Mouse (Mus musculus) neural tube, embryonic 13.5 days (tissue): Measurements from ENCODE around the gene Krtap6-2. TPM values are rescaled to one million over a fixed set of nuclear protein-coding genes. Genes with fewer than 3 reads are reported as not detected.

Experiments used
- ATAC-seq: fragments of 200-750 bp; cut with Nextera tagmentation; 2 replicates; pipeline ENCODE4 v1.8.0; 2017; ENCODE audit warnings: low read depth, mild to moderate bottlenecking, moderate TSS enrichment, moderate library complexity
- H3K27ac ChIP-seq: fragments of 300-500 bp; sonication (generic); replicated peaks from 2 replicates; pipeline ENCODE4 v1.5.1; 2015; ENCODE audit warnings: moderate library complexity, mild to moderate bottlenecking, inconsistent platforms
- H3K27me3 ChIP-seq: fragments of 300-500 bp; sonication (generic); 2 replicates; pipeline ENCODE4 v1.6.1; 2015; ENCODE audit warnings: mild to moderate bottlenecking, inconsistent platforms
- H3K36me3 ChIP-seq: fragments of 300-500 bp; sonication (generic); 2 replicates; pipeline ENCODE4 v1.6.1; 2015; ENCODE audit warnings: mild to moderate bottlenecking, inconsistent platforms
- H3K4me1 ChIP-seq: fragments of 300-500 bp; sonication (generic); replicated peaks from 2 replicates; pipeline ENCODE4 v1.6.1; 2015; ENCODE audit warnings: inconsistent platforms
- H3K4me2 ChIP-seq: fragments of 300-500 bp; sonication (generic); 2 replicates; pipeline ENCODE4 v1.6.1; 2015; ENCODE audit warnings: inconsistent platforms, mild to moderate bottlenecking, moderate library complexity
- H3K4me3 ChIP-seq: fragments of 300-500 bp; sonication (generic); 2 replicates; pipeline ENCODE4 v1.5.1; 2015; ENCODE audit warnings: mild to moderate bottlenecking, inconsistent platforms
- H3K9ac ChIP-seq: fragments of 300-500 bp; sonication (generic); 2 replicates; pipeline ENCODE4 v1.6.1; 2015; ENCODE audit warnings: moderate library complexity, mild to moderate bottlenecking, inconsistent platforms
- H3K9me3 ChIP-seq: fragments of 300-500 bp; sonication (generic); 2 replicates; pipeline ENCODE4 v1.6.1; 2016; ENCODE audit warnings: inconsistent platforms
- WGBS: fragments of 180-500 bp; shearing (Covaris S2); methylation state at CpG from one replicate; pipeline ENCODE4 v1.1.7; 2015; 5-methylcytosine and 5-hydroxymethylcytosine counted together
- polyA plus RNA-seq: library from polyadenylated mRNA; unstranded; fragments of >200 nt; fragmentation: Nextera tagmentation; extraction: Ambion mirVana; gene quantifications from 2 replicates; pipeline ENCODE4 v1.2.1, GENCODE M21; 2015

Krtap6-2 gene
- polyA plus RNA-seq: not detected in 2 replicates

DNA sequence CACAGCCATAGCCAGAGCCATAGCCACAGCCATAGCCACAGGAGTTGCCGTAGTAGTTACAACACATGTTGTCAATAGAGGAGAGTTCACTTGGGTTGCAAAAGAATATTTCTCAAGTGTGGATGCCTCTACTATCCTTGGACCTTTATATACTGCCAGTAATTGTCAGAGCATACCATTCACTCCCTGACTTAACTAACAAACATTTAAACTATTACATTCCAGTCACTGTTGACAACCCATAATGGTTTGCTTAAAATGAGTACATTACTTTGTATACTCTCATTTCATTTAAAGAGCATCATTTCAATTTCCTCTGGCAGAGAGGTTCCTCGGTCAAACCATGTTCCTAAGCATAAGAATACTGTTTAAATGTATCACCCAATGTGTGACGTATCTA is at the start of gene Krtap6-2:
Gene Krtap6-2 (minus strand): TSS at position 101 of the 400 bp plus-strand sequence.
- ATAC-seq: no peak
- Histone ChIP-seq H3K4me3 (no peak within 1 kb of the TSS), H3K27me3 (no peaks in the 10 kb centered on the region), H3K4me1 (no peaks in the 10 kb centered on the region), H3K9me3 (no peaks in the 10 kb centered on the region), H3K4me2 (no peak within 1 kb of the TSS), H3K9ac (no peak within 1 kb of the TSS), H3K27ac (no peak within 1 kb of the TSS), H3K36me3 (no peaks in the 10 kb centered on the region)
- 96% methylated on average over 3 of the region's 3 CpGs for WGBS

DNA sequence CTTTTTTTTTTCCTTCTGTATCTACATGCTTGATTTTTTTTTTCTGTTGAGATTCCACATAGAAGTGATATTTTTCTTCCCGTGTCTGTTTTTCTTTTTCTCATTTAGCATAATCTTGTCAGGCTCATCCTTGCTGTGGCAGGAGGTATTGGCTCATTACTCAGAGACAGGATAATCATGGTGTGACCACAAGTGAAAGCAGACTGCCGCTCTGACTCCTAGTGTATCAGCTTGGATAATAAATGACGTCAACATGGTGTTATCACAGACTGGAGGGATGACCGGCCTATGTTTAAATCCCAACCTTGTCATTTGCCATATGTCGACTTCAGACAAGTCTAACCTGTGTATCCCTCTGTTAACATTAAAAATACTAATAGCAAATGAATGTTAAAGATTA is 41.3 kb upstream of the Krtap6-2 start:
- no peak for ATAC-seq
- no peak overlapping the region for H3K9ac ChIP-seq
- no peaks in the 10 kb centered on the region for H3K36me3 ChIP-seq
- no peak overlapping the region for H3K4me2 ChIP-seq
- no peaks in the 10 kb centered on the region for H3K27me3 ChIP-seq
- H3K4me3 ChIP-seq: no peak overlapping the region
- H3K4me1 ChIP-seq: no peaks in the 10 kb centered on the region
- WGBS: 78% methylated on average over 5 of the region's 5 CpGs
- H3K27ac ChIP-seq: no peak overlapping the region
- H3K9me3 ChIP-seq: no peaks in the 10 kb centered on the region

GRCm38 (mm10) chr16:89429586-89429985 is 9.7 kb upstream of the Krtap6-2 start:
- no peak overlapping the region for H3K27ac ChIP-seq
- no peak for ATAC-seq

GRCm38 (mm10) chr16:89425310-89425709 is 5.4 kb upstream of the Krtap6-2 start:
- Histone ChIP-seq H3K36me3 (no peaks in the 10 kb centered on the region), H3K4me1 (no peaks in the 10 kb centered on the region), H3K9ac (no peak overlapping the region), H3K27ac (no peak overlapping the region), H3K9me3 (no peaks in the 10 kb centered on the region), H3K27me3 (no peaks in the 10 kb centered on the region), H3K4me2 (no peak overlapping the region), H3K4me3 (no peak overlapping the region)
- no peak for ATAC-seq
- WGBS: 92% methylated on average over 5 of the region's 5 CpGs

More at GRCm38 (mm10) chr16:89429586-89429985, 9.7 kb upstream of the Krtap6-2 start:
- H3K9me3 ChIP-seq: no peaks in the 10 kb centered on the region
- no peak overlapping the region for H3K4me2 ChIP-seq
- WGBS: 80% methylated on average over 2 of the region's 2 CpGs
- no peak overlapping the region for H3K4me3 ChIP-seq
- no peaks in the 10 kb centered on the region for H3K4me1 ChIP-seq
- H3K27me3 ChIP-seq: no peaks in the 10 kb centered on the region
- H3K9ac ChIP-seq: no peak overlapping the region
- no peaks in the 10 kb centered on the region for H3K36me3 ChIP-seq

DNA sequence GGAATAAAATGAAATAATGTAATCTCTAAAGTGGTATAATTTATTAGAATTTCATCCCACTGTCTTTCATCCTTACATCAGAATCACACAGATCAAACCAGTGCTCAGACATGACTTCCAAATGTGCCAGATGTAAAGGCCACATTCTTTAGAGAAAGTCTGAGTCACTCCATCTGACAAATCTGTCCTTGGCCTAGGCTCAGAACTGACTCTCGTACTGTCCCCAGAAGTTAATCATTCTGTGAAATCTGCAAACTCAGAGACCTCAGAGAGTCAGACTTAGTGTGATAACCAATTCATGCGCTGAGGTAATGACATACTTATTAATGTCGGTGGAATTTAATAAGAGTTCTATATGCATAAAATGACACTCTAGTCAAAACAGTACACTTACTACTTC is 3.6 kb downstream of the Krtap6-2 start:
- WGBS: 93% methylated on average over 3 of the region's 3 CpGs
- H3K9me3 ChIP-seq: no peaks in the 10 kb centered on the region

DNA sequence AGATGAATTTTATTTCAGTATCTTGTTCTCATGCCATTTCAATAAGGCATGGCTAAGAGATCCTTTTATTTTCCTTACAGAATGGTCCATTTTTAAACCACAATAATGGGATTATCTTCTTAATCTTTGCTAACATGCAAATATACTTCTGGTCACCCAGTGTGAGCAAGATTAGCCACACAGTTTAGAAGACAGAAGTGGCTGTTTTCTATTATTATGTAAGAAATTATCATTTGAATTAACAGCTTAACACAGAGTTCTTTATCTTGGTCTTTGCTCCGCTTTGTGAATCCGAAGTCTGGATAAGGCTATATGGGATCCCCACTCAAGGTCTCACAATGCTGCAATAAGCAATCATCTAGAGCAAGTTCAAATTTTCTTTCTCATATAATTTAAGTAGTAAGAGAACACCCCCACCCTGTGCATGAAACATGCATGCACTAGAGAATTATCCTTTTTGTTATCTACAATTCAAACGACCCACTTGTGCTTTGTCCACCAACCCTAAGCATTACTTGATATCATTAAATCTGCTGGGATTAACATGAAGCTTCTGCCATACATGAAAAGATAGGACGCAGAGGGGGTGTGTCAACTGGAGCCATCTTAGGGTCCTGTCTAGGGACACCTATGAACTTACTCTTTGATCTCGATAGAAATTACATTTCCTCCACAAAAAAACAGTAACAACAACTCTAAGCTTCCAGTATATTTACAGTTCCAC is 9.4 kb downstream of the Krtap6-2 start:
- Histone ChIP-seq H3K9ac (no peak overlapping the region), H3K4me3 (no peak overlapping the region), H3K4me1 (no peaks in the 10 kb centered on the region), H3K27me3 (no peaks in the 10 kb centered on the region), H3K36me3 (no peaks in the 10 kb centered on the region), H3K9me3 (no peaks in the 10 kb centered on the region), H3K4me2 (no peak overlapping the region), H3K27ac (no peak overlapping the region)
- no peak for ATAC-seq
- 79% methylated on average over 5 of the region's 5 CpGs for WGBS

More for the DNA sequence above, 3.6 kb downstream of the Krtap6-2 start:
- Histone ChIP-seq H3K9ac (no peak overlapping the region), H3K4me3 (no peak overlapping the region), H3K4me2 (no peak overlapping the region), H3K27me3 (no peaks in the 10 kb centered on the region), H3K4me1 (no peaks in the 10 kb centered on the region), H3K36me3 (no peaks in the 10 kb centered on the region), H3K27ac (no peak overlapping the region)
- ATAC-seq: no peak

- Histone ChIP-seq H3K36me3 (no peaks in the 10 kb centered on the region), H3K4me3 (no peak within 1 kb of the TSS), H3K27me3 (no peaks in the 10 kb centered on the region), H3K9me3 (no peaks in the 10 kb centered on the region), H3K4me1 (no peaks in the 10 kb centered on the region), H3K27ac (no peak within 1 kb of the TSS), H3K9ac (no peak within 1 kb of the TSS), H3K4me2 (no peak within 1 kb of the TSS)
- 85% methylated on average over 2 of the region's 2 CpGs for WGBS
- ATAC-seq: no peak
These were observed 16.1 kb downstream of the Krtap6-2 start, which contains the start of gene Krtap21-1 for GRCm38 (mm10) chr16:89403768-89404167. TSS of gene Krtap21-1 (minus strand) at chr16:89403868.

DNA sequence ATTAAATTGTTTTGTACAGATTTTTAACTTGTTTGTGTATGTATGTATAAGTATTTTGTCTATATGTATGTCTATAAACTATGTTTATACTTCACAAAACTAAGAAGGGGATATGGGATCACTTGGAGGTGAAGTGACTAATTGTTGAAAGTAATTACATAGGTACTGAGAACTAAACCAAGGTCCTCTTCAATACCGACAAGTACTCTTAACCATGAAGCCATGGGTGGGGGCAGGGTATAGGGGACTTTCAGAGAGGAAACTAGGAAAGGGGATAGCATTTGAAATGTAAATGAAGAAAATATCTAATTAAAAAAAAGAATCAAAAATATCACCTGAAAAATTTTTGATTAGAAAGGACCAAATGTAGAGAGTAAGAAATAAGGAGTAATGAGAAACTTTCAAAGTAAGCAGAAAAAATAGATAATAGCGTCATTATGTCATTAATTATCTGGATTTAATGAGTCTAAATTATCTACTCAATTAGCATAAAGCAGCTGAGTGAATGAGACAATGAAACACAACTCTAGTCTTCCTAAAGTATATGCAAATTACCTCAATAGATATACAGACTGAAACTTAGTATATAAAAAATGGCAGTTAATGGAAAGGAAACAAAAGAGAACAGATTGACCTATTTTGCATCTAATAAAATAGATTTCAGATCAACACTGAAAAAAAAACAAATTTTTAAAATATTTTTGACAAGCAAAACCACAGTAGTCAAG is 47.0 kb downstream of the Krtap6-2 start:
- Histone ChIP-seq H3K4me2 (no peak overlapping the region), H3K4me3 (no peak overlapping the region), H3K9me3 (no peaks in the 10 kb centered on the region), H3K4me1 (no peaks in the 10 kb centered on the region), H3K36me3 (no peaks in the 10 kb centered on the region), H3K9ac (no peak overlapping the region), H3K27me3 (no peaks in the 10 kb centered on the region), H3K27ac (no peak overlapping the region)
- ATAC-seq: no peak
- WGBS: 76% methylated on average over 2 of the region's 2 CpGs

Other genes with a start within 250 kb of the Krtap6-2 start
- not detected in 2 replicates for gene 1110057P08Rik, start 245.4 kb downstream of the Krtap6-2 start, polyA plus RNA-seq
- gene Krtap20-2, start 214.2 kb downstream of the Krtap6-2 start, polyA plus RNA-seq: not detected in 2 replicates
- gene Krtap21-1, start 16.2 kb downstream of the Krtap6-2 start, polyA plus RNA-seq: not detected in 2 replicates
- not detected in 2 replicates for gene Krtap8-1, start 67.8 kb upstream of the Krtap6-2 start, polyA plus RNA-seq
- gene Krtap7-1, start 88.2 kb upstream of the Krtap6-2 start, polyA plus RNA-seq: not detected in 2 replicates
- gene Krtap11-1, start 151.1 kb upstream of the Krtap6-2 start, polyA plus RNA-seq: not detected in 2 replicates